Mouse (Mus musculus) midbrain, embryonic 12.5 days (tissue): ENCODE measurements around the gene Idnk. TPM values are rescaled to one million over a fixed set of nuclear protein-coding genes. Genes with fewer than 3 reads are reported as not detected.

ENCODE experiments used
- ATAC-seq: fragments of 200-750 bp; cut with Nextera tagmentation; 2 replicates; pipeline ENCODE4 v1.8.0; 2017; ENCODE audit warnings: low read depth, moderate TSS enrichment, moderate library complexity; ENCODE audit not compliant: low FRiP score
- H3K27ac ChIP-seq: fragments of 300-500 bp; sonication (generic); replicated peaks from 2 replicates; pipeline ENCODE4 v1.5.1; 2016; ENCODE audit warnings: mild to moderate bottlenecking
- H3K27me3 ChIP-seq: fragments of 300-500 bp; sonication (generic); 2 replicates; pipeline ENCODE4 v1.6.1; 2016; ENCODE audit warnings: mild to moderate bottlenecking
- H3K36me3 ChIP-seq: fragments of 300-500 bp; sonication (generic); 2 replicates; pipeline ENCODE4 v1.6.1; 2016
- H3K4me1 ChIP-seq: fragments of 300-500 bp; sonication (generic); 2 replicates; pipeline ENCODE4 v1.6.1; 2016
- H3K4me2 ChIP-seq: fragments of 300-500 bp; sonication (generic); replicated peaks from 2 replicates; pipeline ENCODE4 v1.6.1; 2016; ENCODE audit warnings: mild to moderate bottlenecking, moderate library complexity
- H3K4me3 ChIP-seq: fragments of 300-500 bp; sonication (generic); 2 replicates; pipeline ENCODE4 v1.5.1; 2016; ENCODE audit warnings: mild to moderate bottlenecking
- H3K9ac ChIP-seq: fragments of 300-500 bp; sonication (generic); replicated peaks from 2 replicates; pipeline ENCODE4 v1.6.1; 2016; ENCODE audit warnings: mild to moderate bottlenecking, moderate library complexity
- H3K9me3 ChIP-seq: fragments of 300-500 bp; sonication (generic); 2 replicates; pipeline ENCODE4 v1.6.1; 2016; ENCODE audit warnings: mild to moderate bottlenecking
- WGBS: fragments of 180-500 bp; shearing (Covaris S2); methylation state at CpG from one replicate; pipeline ENCODE4 v1.1.7; 2016; 5-methylcytosine and 5-hydroxymethylcytosine counted together
- polyA plus RNA-seq: library from polyadenylated mRNA; unstranded; fragments of >200 nt; fragmentation: Nextera tagmentation; extraction: Ambion mirVana; gene quantifications from 2 replicates; pipeline ENCODE4 v1.2.1, GENCODE M21; 2016

Gene Idnk
- polyA plus RNA-seq = 61.7 and 69.7 TPM in 2 replicates

- WGBS = under 1% methylated on average over 30 of the region's 30 CpGs
- no peaks in the 10 kb centered on the region for H3K9me3 ChIP-seq
- no peaks in the 10 kb centered on the region for H3K27me3 ChIP-seq
- H3K4me3 ChIP-seq = peak within 1 kb of the TSS; percentile 86
- H3K9ac ChIP-seq = peak within 1 kb of the TSS; percentile 80
- ATAC-seq = peak; percentile 83
- peaks cover 16% of the 10 kb centered on the region for H3K4me1 ChIP-seq
- peaks cover 24% of the 10 kb centered on the region for H3K36me3 ChIP-seq
- 0 out of 2 replicates have a peak within 1 kb of the TSS, but pooled peaks have one; percentile 39 for H3K27ac ChIP-seq
- H3K4me2 ChIP-seq = peak within 1 kb of the TSS; percentile 95
Observed at GRCm38 (mm10) chr13:58157447-58158098, at the start of gene Idnk. Gene Idnk (plus strand): TSS chr13:58157649.

DNA sequence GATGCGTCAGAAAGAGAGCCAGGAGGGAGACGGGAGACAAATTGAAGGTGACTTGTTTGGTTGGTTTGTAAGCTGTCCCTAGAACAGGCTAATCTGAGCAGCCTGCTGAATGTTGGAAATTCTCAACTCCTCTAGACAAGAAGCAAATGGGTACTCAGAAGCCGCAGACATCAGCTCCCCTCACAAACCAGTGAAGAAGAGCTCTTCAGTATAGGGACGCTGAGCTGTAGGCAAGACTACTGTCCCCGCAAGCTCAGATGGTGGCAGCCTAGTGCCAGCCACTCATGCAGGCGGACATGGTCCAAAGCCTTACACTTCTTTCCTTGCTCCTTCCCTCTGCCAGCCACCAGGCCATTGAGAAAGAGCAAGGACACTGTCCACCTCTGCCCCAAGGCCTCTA is 46.1 kb upstream of the Idnk start:
- H3K9ac ChIP-seq = no peak overlapping the region
- no peak overlapping the region for H3K27ac ChIP-seq
- no peaks in the 10 kb centered on the region for H3K36me3 ChIP-seq
- H3K9me3 ChIP-seq = no peaks in the 10 kb centered on the region
- H3K27me3 ChIP-seq = no peaks in the 10 kb centered on the region
- ATAC-seq = no peak
- H3K4me3 ChIP-seq = no peak overlapping the region
- no peak overlapping the region for H3K4me2 ChIP-seq
- 94% methylated on average over 6 of the region's 6 CpGs for WGBS
- H3K4me1 ChIP-seq = peaks cover 17% of the 10 kb centered on the region

DNA sequence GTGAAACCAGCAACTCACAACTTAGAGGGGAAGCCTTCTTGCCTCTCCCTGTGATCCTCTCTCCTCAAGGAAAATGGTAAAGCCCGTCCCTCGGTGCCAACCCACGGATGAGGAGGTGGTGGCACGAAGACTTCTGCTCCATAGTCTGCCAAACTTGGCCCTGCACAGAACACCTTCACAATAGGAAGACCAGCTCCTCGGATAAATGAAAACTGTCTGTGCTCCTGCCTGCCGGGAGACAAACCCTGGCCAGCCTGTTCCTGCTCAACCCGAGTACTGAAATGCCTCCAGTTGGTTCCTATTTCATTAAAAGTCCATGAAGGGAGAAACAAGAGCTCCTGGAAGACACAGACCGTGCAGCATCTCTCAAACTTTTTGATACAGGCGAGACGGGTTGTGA is 45.3 kb upstream of the Idnk start:
- peaks cover 17% of the 10 kb centered on the region for H3K4me1 ChIP-seq
- no peak for ATAC-seq
- H3K27ac ChIP-seq = no peak overlapping the region
- WGBS = 77% methylated on average over 10 of the region's 10 CpGs
- H3K27me3 ChIP-seq = no peaks in the 10 kb centered on the region
- peak overlapping the region; percentile 70 for H3K4me2 ChIP-seq
- H3K36me3 ChIP-seq = no peaks in the 10 kb centered on the region
- H3K9ac ChIP-seq = peak overlapping the region; percentile 56; the same call in 1 of the 2 replicates
- H3K9me3 ChIP-seq = no peaks in the 10 kb centered on the region
- peak overlapping the region; percentile 46 for H3K4me3 ChIP-seq

DNA sequence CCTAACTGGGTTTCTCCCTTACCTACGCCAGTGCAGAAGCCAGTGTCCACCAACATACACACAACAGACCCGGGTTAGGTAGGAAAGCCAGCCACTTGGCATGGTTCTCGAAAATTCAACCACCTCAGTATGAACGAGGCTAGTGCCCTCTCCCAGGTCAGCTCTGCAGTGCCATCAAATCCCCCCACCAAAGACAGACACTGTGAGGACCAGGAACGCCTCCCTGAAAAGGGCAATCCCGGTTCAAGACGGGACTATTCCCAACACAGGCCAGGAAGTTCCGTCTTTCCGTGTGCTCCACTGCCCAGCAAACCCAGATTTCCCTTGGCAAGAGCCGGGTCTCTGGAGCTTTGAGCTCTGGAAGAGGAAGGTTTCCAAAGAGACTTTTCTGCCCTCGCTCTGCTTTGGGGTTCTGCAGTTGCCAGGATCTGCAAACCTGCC is 44.8 kb upstream of the Idnk start:
- ATAC-seq = no peak
- H3K9me3 ChIP-seq = no peaks in the 10 kb centered on the region
- H3K4me3 ChIP-seq = peak overlapping the region; percentile 46
- peaks cover 17% of the 10 kb centered on the region for H3K4me1 ChIP-seq
- H3K27me3 ChIP-seq = no peaks in the 10 kb centered on the region
- peak overlapping the region; percentile 70 for H3K4me2 ChIP-seq
- H3K36me3 ChIP-seq = no peaks in the 10 kb centered on the region
- H3K27ac ChIP-seq = peak overlapping the region; percentile 75
- H3K9ac ChIP-seq = peak overlapping the region; percentile 56
- 14% methylated on average over 11 of the region's 11 CpGs for WGBS

GRCm38 (mm10) chr13:58113061-58113900 is 44.2 kb upstream of the Idnk start, which contains the start of gene Klhl3:
Gene Klhl3 (minus strand): TSS chr13:58113592.
- H3K9me3 ChIP-seq = no peaks in the 10 kb centered on the region
- H3K4me2 ChIP-seq = peak within 1 kb of the TSS; percentile 70
- no peaks in the 10 kb centered on the region for H3K36me3 ChIP-seq
- peak within 1 kb of the TSS; percentile 75 for H3K27ac ChIP-seq
- 2% methylated on average over 35 of the region's 35 CpGs for WGBS
- H3K27me3 ChIP-seq = no peaks in the 10 kb centered on the region
- peak; percentile 84 for ATAC-seq
- H3K4me3 ChIP-seq = peak within 1 kb of the TSS; percentile 46
- H3K9ac ChIP-seq = peak within 1 kb of the TSS; percentile 56
- H3K4me1 ChIP-seq = peaks cover 17% of the 10 kb centered on the region

GRCm38 (mm10) chr13:58115227-58115626 is 42.2 kb upstream of the Idnk start:
- Histone ChIP-seq H3K4me1 (peaks cover 17% of the 10 kb centered on the region), H3K36me3 (no peaks in the 10 kb centered on the region), H3K9ac (no peak overlapping the region), H3K4me3 (no peak overlapping the region), H3K27me3 (no peaks in the 10 kb centered on the region), H3K4me2 (no peak overlapping the region), H3K27ac (no peak overlapping the region), H3K9me3 (no peaks in the 10 kb centered on the region)
- no peak for ATAC-seq
- 74% methylated on average over 13 of the region's 13 CpGs for WGBS

DNA sequence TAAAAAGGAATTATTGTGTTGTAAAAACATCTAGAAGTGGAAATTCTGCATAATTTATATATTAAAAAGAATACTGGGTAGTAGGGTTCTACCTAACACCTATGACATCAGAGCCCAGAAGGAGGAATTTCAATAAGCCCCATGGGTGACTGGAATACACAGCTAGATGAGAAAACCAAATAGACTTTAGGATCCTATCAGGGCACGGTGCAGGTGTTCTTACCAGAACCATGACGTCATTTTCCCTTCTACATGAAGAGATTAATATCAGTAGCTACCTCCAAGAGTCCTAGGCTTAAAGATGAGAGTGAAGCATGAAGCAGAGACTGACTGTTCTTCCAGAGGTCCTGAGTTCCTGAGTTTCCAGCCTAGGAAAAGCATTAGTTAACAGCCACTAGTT is 40.6 kb upstream of the Idnk start:
- Histone ChIP-seq H3K4me2 (no peak overlapping the region), H3K9ac (no peak overlapping the region), H3K4me3 (no peak overlapping the region), H3K9me3 (no peaks in the 10 kb centered on the region), H3K4me1 (peaks cover 19% of the 10 kb centered on the region), H3K27me3 (no peaks in the 10 kb centered on the region), H3K36me3 (no peaks in the 10 kb centered on the region), H3K27ac (no peak overlapping the region)
- no peak for ATAC-seq
- 97% methylated on average over 2 of the region's 2 CpGs for WGBS

DNA sequence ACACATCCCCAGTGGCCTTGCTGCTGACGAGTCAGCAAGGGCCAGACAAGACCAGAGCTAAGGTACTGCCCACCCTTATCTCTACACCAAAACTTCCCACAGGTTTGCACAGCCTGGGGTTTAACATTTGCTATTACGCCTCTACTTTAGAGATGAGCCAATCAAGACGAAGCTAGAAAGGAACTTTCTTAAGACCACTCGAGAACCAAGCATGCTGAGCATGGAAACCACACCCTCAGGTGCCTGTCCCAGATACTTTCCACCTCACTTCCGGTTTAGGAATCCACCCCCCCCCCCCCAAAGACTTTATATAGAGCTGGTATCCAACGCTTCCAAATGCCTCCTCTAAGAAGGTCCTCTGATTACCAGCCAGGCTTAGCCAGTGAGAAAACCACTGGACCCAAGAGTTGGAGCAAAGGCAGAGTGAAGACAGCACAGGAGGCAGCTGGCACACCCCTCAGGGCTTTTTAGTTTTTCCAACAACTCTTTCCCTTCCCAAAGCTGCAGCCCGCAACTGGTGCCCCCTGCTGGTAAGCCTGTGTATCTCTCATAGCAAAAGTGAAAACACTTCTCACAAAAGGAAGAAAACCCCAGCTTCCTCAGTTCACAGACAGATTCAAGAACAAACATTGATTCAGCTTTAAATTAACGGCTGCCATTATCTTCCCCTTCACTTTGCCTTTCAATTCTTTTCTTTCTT is 40.0 kb upstream of the Idnk start:
- Histone ChIP-seq H3K4me1 (peaks cover 14% of the 10 kb centered on the region), H3K4me2 (no peak overlapping the region), H3K27me3 (no peaks in the 10 kb centered on the region), H3K36me3 (no peaks in the 10 kb centered on the region), H3K4me3 (no peak overlapping the region), H3K9ac (no peak overlapping the region), H3K9me3 (no peaks in the 10 kb centered on the region), H3K27ac (no peak overlapping the region)
- 71% methylated on average over 8 of the region's 8 CpGs for WGBS
- ATAC-seq = no peak

DNA sequence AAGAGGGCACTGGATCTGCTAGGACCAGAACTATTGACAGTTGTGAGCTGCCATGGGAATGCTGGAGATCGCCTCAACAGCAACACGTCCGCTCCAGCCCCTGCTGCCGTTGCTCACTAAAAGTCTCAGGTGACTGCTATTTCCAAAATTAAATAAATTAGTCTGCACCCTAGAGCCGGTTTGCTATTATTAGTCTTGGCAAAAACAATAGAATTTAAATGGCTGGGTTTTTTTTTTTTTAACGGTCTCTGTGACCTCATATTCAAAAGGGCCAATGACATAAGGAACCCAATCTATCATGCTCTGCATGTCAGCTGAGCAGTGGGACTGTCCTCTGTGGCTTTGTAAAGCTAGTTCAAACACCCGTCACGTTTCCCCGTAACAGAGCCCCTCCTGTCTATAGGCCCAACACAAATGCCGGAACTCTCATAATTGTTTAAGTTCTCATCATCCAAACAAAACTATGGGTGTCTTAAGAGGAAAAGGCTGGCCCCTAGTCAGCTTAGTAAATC is 34.6 kb upstream of the Idnk start:
- 76% methylated on average over 10 of the region's 10 CpGs for WGBS
- H3K27ac ChIP-seq = no peak overlapping the region

DNA sequence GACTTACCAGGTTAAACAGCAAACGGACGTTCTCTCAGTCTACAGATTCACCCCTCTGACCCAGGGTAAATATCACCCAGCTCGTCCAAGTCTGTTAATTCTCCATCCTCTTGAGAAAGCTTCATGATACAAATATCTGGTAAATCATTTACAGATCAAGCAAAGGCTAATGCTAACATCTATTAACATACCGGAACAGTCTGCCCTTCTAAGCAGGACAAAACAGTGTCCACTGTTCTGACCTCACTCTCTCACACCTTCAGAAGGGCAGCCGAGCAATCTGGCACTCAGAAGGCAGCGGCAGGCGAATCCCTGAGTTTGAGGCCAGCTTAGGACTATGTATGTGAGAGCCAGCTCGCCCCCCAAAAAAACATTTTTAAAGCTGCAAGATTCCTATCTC is 34.1 kb upstream of the Idnk start:
- no peak for ATAC-seq
- H3K4me2 ChIP-seq = no peak overlapping the region
- no peaks in the 10 kb centered on the region for H3K27me3 ChIP-seq
- H3K9me3 ChIP-seq = no peaks in the 10 kb centered on the region
- H3K4me1 ChIP-seq = peaks cover 17% of the 10 kb centered on the region
- no peak overlapping the region for H3K27ac ChIP-seq
- H3K4me3 ChIP-seq = no peak overlapping the region
- WGBS = 74% methylated on average over 8 of the region's 8 CpGs
- no peak overlapping the region for H3K9ac ChIP-seq
- H3K36me3 ChIP-seq = no peaks in the 10 kb centered on the region

More for the DNA sequence above, 34.6 kb upstream of the Idnk start:
- no peaks in the 10 kb centered on the region for H3K9me3 ChIP-seq
- no peak overlapping the region for H3K9ac ChIP-seq
- H3K4me3 ChIP-seq = no peak overlapping the region
- H3K4me1 ChIP-seq = peaks cover 17% of the 10 kb centered on the region
- no peaks in the 10 kb centered on the region for H3K36me3 ChIP-seq
- no peak overlapping the region for H3K4me2 ChIP-seq
- H3K27me3 ChIP-seq = no peaks in the 10 kb centered on the region
- ATAC-seq = no peak

DNA sequence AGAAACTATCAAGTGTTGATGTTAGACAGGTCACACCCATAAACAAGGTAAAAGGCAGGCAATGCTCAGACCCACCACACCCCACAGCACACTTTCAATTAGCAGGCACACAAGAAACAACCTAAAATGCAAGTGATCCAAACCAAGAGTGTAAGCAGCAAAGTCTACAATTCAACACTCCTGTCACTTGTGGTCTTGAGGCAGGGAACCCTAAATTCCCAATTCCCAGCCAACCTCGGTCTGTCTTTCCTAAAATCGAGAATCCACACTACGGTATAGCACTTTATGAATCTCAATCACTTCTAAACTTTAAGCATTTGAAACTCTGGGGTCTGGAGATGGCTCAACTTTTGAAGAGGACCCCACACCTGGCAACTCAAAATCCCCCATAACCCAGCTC is 33.2 kb upstream of the Idnk start:
- 84% methylated on average over 3 of the region's 3 CpGs for WGBS

More for the DNA sequence above, 33.2 kb upstream of the Idnk start:
- H3K4me2 ChIP-seq = no peak overlapping the region
- no peaks in the 10 kb centered on the region for H3K36me3 ChIP-seq
- no peak overlapping the region for H3K4me3 ChIP-seq
- peaks cover 18% of the 10 kb centered on the region for H3K4me1 ChIP-seq
- H3K9me3 ChIP-seq = no peaks in the 10 kb centered on the region
- no peak overlapping the region for H3K9ac ChIP-seq
- no peak for ATAC-seq
- H3K27ac ChIP-seq = no peak overlapping the region
- H3K27me3 ChIP-seq = no peaks in the 10 kb centered on the region
